ENCODE assay signal across 9 mouse cellular contexts in genomic region chr17:47864496-47864895, GRCm38 (mm10). TPM values are rescaled to one million over a fixed set of nuclear protein-coding genes. Genes with fewer than 3 reads are reported as not detected.
DNase-seq lines count a peak whose midpoint lies in the region; ATAC-seq and TF ChIP-seq lines count a peak whose summit lies in the region.
"Had no signal": no experiment of that assay in that cellular context is flagged by ENCODE, and none has a peak within 500 bp of the region (broad histone marks: within the 10 kb centered on the region; RNA-seq: fewer than 3 reads in every experiment).

No protein-coding gene starts in this region.

- H3K36me3 ChIP-seq in G1E (replicated peaks), result peaks cover 14% of the 10 kb centered on the region
- peaks cover 16% of the 10 kb centered on the region for H3K36me3 ChIP-seq in forebrain, embryonic 15.5 days
- H3K36me3 ChIP-seq in lung, embryonic 15.5 days, result peaks cover 18% of the 10 kb centered on the region; the same call in 1 of the 2 replicates

- H3K9me3 ChIP-seq in G1E (replicated peaks), result peaks cover 34% of the 10 kb centered on the region
- H3K9me3 ChIP-seq in forebrain, embryonic 15.5 days, result no peaks in the 10 kb centered on the region
- no peaks in the 10 kb centered on the region for H3K9me3 ChIP-seq in lung, embryonic 15.5 days

- peak overlapping the region; percentile 46; the same call in 1 of the 2 replicates for H3K27ac ChIP-seq in forebrain, embryonic 15.5 days (replicated peaks)
- peak overlapping the region; percentile 29; the same call in 1 of the 2 replicates for H3K27ac ChIP-seq in lung, embryonic 15.5 days
- H3K27ac ChIP-seq: macrophage had no signal

- peak; percentile 29; the same call in 1 of the 2 replicates for TF ChIP-seq CTCF in G1E (IDR thresholded peaks at IDR 0.05; ENCODE audit: low read depth, low read length)

- ATAC-seq in G1E (ENCODE audit: extremely low read depth, insufficient number of reproducible peaks, low FRiP score, poor library complexity, severe bottlenecking), result peak; percentile 40; the same call in 1 of the 2 replicates
- ATAC-seq in forebrain, embryonic 15.5 days (replicated peaks), result peak; percentile 70
- ATAC-seq in lung, embryonic 15.5 days (ENCODE audit: borderline replicate concordance, extremely low read depth, low FRiP score, low TSS enrichment), result peak; percentile 82

- H3K4me1 ChIP-seq in G1E (ENCODE audit: insufficient read depth, low read depth, low read length), result no peaks in the 10 kb centered on the region; the same call in 1 of the 2 replicates
- H3K4me1 ChIP-seq in forebrain, embryonic 15.5 days, result peaks cover 13% of the 10 kb centered on the region; the same call in 1 of the 2 replicates
- peaks cover 13% of the 10 kb centered on the region for H3K4me1 ChIP-seq in lung, embryonic 15.5 days

- no peaks in the 10 kb centered on the region; the same call in 1 of the 2 replicates for H3K27me3 ChIP-seq in G1E (ENCODE audit: insufficient read depth, low read length)
- H3K27me3 ChIP-seq in forebrain, embryonic 15.5 days, result no peaks in the 10 kb centered on the region
- no peaks in the 10 kb centered on the region for H3K27me3 ChIP-seq in lung, embryonic 15.5 days

- peak overlapping the region; percentile 39; the same call in 1 of the 2 replicates for H3K4me3 ChIP-seq in G1E (ENCODE audit: low read depth, low read length)
- H3K4me3 ChIP-seq in forebrain, embryonic 15.5 days, result no peak overlapping the region
- peak overlapping the region; percentile 4; the same call in 1 of the 2 replicates for H3K4me3 ChIP-seq in lung, embryonic 15.5 days

- DNase-seq in G1E (ENCODE audit: low spot score), result peak; percentile 50
- DNase-seq in cerebellum, adult 11-12 months, result peak; percentile 69
- peak; percentile 88 to 93 for DNase-seq in heart, postnatal 36 days
- peak; percentile 84 for DNase-seq in layer of hippocampus, adult 11-12 months (ENCODE audit: low spot score)
- DNase-seq in ovary, adult 18-20 months (ENCODE audit: low spot score), result peak; percentile 72
- peak; percentile 90 for DNase-seq in thymus, postnatal 14 days

- WGBS in forebrain, embryonic 15.5 days, result 5% methylated on average over 17 of the region's 17 CpGs
- 2% methylated on average over 17 of the region's 17 CpGs for WGBS in lung, embryonic 15.5 days

- peak overlapping the region; percentile 37; the same call in 1 of the 2 replicates for H3K9ac ChIP-seq in forebrain, embryonic 15.5 days (replicated peaks)
- peak overlapping the region; percentile 25; the same call in 1 of the 2 replicates for H3K9ac ChIP-seq in lung, embryonic 15.5 days

- intact Hi-C loops in heart, postnatal 36 days (cut with DNase I), result loop anchor here (1.0 to 2.0 kb wide), 2 partner anchors 71 to 120 kb away; no protein-coding TSS in a partner anchor

- H3K4me2 ChIP-seq in forebrain, embryonic 15.5 days (replicated peaks), result peak overlapping the region; percentile 38
- peak overlapping the region; percentile 46 for H3K4me2 ChIP-seq in lung, embryonic 15.5 days

RNA-seq across cellular contexts. Expression of gene Mdfi, which starts 30.0 kb away (rescaled TPM):
- total RNA-seq in G1E (2014; fragmentation: Nextera tagmentation) (not detected in 2 replicates), G1E (2017) (0.05 TPM in 1 of 2 replicates, not detected in the other)
- polyA plus RNA-seq in G1E (2012), result not detected in 2 replicates
- polyA plus RNA-seq in forebrain, embryonic 15.5 days (2015; fragmentation: Nextera tagmentation; extraction: Ambion mirVana), result 2.5 and 2.7 TPM in 2 replicates
- 1 to 10 TPM in 1 of 2 experiments, under 1 TPM in 1; 0.81 to 3.1 TPM for total RNA-seq in heart, postnatal 36 days (2021)
- polyA plus RNA-seq in lung, embryonic 15.5 days (2015; fragmentation: Nextera tagmentation; extraction: Ambion mirVana), result 19.3 and 20.6 TPM in 2 replicates
- polyA plus RNA-seq: macrophage had no signal

RNA-seq across cellular contexts. Expression of gene Foxp4, which starts 59.9 kb away (rescaled TPM):
- 20.2 and 21.6 TPM in 2 replicates for total RNA-seq in G1E (2014; fragmentation: Nextera tagmentation)
- total RNA-seq in G1E (2017), result 0.93 and 1.0 TPM in 2 replicates
- 54.1 and 64.6 TPM in 2 replicates for polyA plus RNA-seq in G1E (2012)
- polyA plus RNA-seq in forebrain, embryonic 15.5 days (2015; fragmentation: Nextera tagmentation; extraction: Ambion mirVana), result 33.2 and 37.3 TPM in 2 replicates
- 10 to 100 TPM in 1 of 2 experiments, 1 to 10 TPM in 1; 9.5 to 11.3 TPM for total RNA-seq in heart, postnatal 36 days (2021)
- polyA plus RNA-seq in lung, embryonic 15.5 days (2015; fragmentation: Nextera tagmentation; extraction: Ambion mirVana), result 23.7 and 24.1 TPM in 2 replicates
